Mouse (Mus musculus) neural tube, embryonic 11.5 days (tissue): ENCODE measurements around the gene Sowahd. TPM values are rescaled to one million over a fixed set of nuclear protein-coding genes. Genes with fewer than 3 reads are reported as not detected.
"Not testable (repeated sequence)": the region's sequence is repeated elsewhere in the genome, so short reads cannot be mapped to it uniquely, and the experiment has no call there.

Experiments used
- ATAC-seq: fragments of 200-750 bp; cut with Nextera tagmentation; 2 replicates; pipeline ENCODE4 v1.8.0; 2017; ENCODE audit warnings: moderate number of reproducible peaks, mild to moderate bottlenecking, moderate TSS enrichment, moderate library complexity; ENCODE audit not compliant: insufficient read depth, low FRiP score, low TSS enrichment
- DNase-seq: peaks from one replicate; pipeline ENCODE4 v3.0.0-alpha.2; 2015; ENCODE audit warnings: low spot score
- H3K27ac ChIP-seq: fragments of 300-500 bp; sonication (generic); 2 replicates; pipeline ENCODE4 v1.5.1; 2014; ENCODE audit warnings: low read depth, mild to moderate bottlenecking, low read length
- H3K27me3 ChIP-seq: fragments of 300-500 bp; sonication (generic); 2 replicates; pipeline ENCODE4 v1.6.1; 2014; ENCODE audit warnings: mild to moderate bottlenecking, low read length, mixed read lengths; ENCODE audit not compliant: control insufficient read depth, insufficient read depth
- H3K36me3 ChIP-seq: fragments of 300-500 bp; sonication (generic); 2 replicates; pipeline ENCODE4 v1.6.1; 2014; ENCODE audit warnings: mild to moderate bottlenecking, low read length, moderate library complexity, mixed read lengths; ENCODE audit not compliant: control insufficient read depth, insufficient read depth
- H3K4me1 ChIP-seq: fragments of 300-500 bp; sonication (generic); 2 replicates; pipeline ENCODE4 v1.6.1; 2014; ENCODE audit warnings: low read length, mixed read lengths; ENCODE audit not compliant: control insufficient read depth, insufficient read depth
- H3K4me2 ChIP-seq: fragments of 300-500 bp; sonication (generic); 2 replicates; pipeline ENCODE4 v1.6.1; 2014; ENCODE audit warnings: low read depth, mild to moderate bottlenecking, moderate library complexity
- H3K4me3 ChIP-seq: fragments of 300-500 bp; sonication (generic); 2 replicates; pipeline ENCODE4 v1.5.1; 2014; ENCODE audit warnings: low read depth, low read length
- H3K9ac ChIP-seq: fragments of 300-500 bp; sonication (generic); 2 replicates; pipeline ENCODE4 v1.6.1; 2014; ENCODE audit warnings: mild to moderate bottlenecking, low read length
- H3K9me3 ChIP-seq: fragments of 300-500 bp; sonication (generic); 2 replicates; pipeline ENCODE4 v1.6.1; 2016; ENCODE audit warnings: low read length; ENCODE audit not compliant: control insufficient read depth
- WGBS: fragments of 180-500 bp; shearing (Covaris S2); extraction: QIAGEN DNeasy Blood & Tissue Kit; methylation state at CpG from one replicate; pipeline ENCODE4 v1.1.7; 2014; 5-methylcytosine and 5-hydroxymethylcytosine counted together
- polyA plus RNA-seq: library from polyadenylated mRNA; unstranded; fragments of >200 nt; fragmentation: Nextera tagmentation; extraction: Ambion mirVana; gene quantifications from 2 replicates; pipeline ENCODE4 v1.2.1, GENCODE M21; 2014

Sowahd gene
- polyA plus RNA-seq, 1 experiment from 2014 or later = not detected

DNA sequence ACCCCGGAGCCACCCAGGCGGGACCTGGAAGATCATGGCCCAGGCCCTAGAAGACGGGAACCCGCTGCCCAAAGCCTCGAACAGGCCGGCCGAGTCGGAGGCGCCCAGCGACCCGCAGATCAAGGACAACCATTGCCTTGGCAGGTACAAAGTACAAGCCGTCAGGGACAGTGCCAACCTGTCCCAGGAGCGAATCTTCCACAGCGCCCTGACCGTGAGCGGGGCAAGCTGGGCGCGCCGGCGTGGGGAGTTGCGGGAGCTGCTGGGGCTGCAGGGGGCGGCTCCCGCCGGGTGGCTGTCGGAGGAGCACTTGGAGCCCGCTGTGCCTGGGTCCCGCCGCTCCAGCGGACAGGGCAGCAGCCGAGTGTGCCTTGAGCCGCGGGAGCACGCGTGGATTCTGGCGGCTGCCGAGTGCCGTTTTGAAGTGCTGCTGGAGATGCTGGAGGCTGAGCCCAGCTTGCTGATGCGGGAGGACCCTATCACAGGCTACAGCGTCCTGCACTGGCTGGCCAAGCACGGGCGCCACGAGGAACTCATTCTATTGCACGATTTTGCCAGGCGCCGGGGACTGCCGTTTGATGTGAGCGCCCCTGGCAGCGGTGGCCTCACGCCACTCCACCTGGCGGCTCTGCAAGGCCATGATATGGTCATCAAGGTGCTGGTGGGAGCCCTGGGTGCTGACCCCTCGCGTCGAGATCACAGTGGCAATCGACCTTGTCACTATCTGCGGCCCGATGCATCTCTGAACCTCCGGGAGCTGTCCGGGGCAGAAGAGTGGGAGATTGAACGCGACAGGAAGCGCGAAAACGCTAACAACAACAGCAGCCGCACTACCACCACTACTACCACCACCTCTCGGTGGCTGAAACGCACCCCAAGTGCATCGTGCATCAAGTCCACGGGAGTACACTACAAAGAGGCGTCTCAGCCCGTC is 512 bp downstream of the Sowahd start:
- peak overlapping the region; percentile 30 for H3K4me3 ChIP-seq
- no peaks in the 10 kb centered on the region for H3K36me3 ChIP-seq
- 0 out of 2 replicates have a peak overlapping the region, but pooled peaks have one; percentile 4 for H3K9ac ChIP-seq
- no peak overlapping the region for H3K27ac ChIP-seq
- H3K27me3 ChIP-seq = peaks cover 26% of the 10 kb centered on the region
- ATAC-seq (no peak), DNase-seq (peak; percentile 27)
- H3K4me1 ChIP-seq = no peaks in the 10 kb centered on the region
- 15% methylated on average over 66 of the region's 70 CpGs for WGBS
- H3K9me3 ChIP-seq = no peaks in the 10 kb centered on the region
- peak overlapping the region; percentile 49 for H3K4me2 ChIP-seq

DNA sequence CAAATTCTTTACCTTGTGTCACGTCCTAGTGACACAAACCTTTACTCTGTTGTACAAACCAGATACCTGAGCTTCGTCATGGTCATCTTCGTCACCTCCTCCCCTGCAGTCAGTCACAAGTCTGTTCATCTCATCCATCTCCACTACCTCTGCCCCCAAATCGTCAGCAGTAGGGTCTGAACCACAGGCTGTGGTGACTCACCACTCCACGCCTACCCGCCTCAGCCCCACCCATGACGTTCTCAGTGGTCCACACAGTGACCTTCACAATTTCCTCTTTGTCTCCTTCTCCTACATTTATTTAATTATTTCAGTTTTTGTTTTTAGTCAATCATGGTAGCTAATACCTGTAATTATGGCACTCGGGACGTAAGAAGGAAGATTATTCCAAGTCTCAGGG is 15.3 kb downstream of the Sowahd start:
- Histone ChIP-seq H3K4me3 (no peak overlapping the region), H3K4me2 (no peak overlapping the region), H3K9ac (no peak overlapping the region), H3K27me3 (no peaks in the 10 kb centered on the region), H3K4me1 (no peaks in the 10 kb centered on the region), H3K9me3 (no peaks in the 10 kb centered on the region), H3K36me3 (no peaks in the 10 kb centered on the region), H3K27ac (no peak overlapping the region)
- DNase-seq (no peak), ATAC-seq (no peak)
- 84% methylated on average over 9 of the region's 9 CpGs for WGBS

DNA sequence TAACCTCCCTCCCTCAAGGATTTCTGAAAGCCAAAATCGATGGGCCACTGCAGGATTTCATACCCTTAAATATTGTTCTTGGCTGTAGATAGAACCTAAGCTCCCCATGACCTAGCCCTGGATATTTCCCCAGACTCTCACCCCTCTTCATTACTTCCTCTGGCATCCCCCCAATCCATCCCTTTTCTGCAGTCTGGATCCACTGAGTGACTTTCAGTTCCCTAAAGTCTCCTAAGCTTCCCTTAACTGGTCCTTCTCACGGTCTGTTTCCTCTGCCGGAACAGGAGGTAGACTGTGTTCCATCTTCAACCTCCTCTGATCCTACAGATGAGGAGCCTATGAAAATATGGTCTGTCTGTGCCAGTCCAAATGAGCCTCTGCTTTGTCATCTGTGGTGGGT is 18.7 kb downstream of the Sowahd start:
- Histone ChIP-seq H3K27ac (no peak overlapping the region), H3K4me2 (no peak overlapping the region), H3K9me3 (no peaks in the 10 kb centered on the region), H3K4me3 (no peak overlapping the region), H3K27me3 (no peaks in the 10 kb centered on the region), H3K9ac (no peak overlapping the region), H3K4me1 (no peaks in the 10 kb centered on the region), H3K36me3 (no peaks in the 10 kb centered on the region)
- DNase-seq (no peak), ATAC-seq (no peak)
- 93% methylated on average over 3 of the region's 3 CpGs for WGBS

DNA sequence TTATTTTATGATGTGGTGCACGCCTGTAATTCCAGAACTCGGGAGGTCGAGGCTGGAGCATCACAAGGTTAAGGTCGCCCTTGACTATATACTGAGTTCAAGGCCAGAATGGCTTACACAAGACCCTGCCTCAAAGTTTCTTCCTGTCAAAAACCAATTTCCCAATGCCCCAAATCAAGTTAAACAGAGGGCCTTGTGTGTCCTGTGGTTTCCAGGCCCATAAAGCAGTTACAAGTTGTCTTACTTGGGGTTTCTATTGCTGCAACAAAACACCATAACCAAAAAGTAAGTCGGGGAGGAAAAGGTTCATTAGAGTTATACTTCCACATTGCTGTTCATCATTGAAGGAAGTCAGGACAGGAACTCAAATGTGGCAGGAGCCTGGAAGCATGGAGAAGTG is 20.1 kb downstream of the Sowahd start:
- Histone ChIP-seq H3K27me3 (no peaks in the 10 kb centered on the region), H3K4me1 (no peaks in the 10 kb centered on the region), H3K27ac (no peak overlapping the region), H3K9me3 (no peaks in the 10 kb centered on the region), H3K9ac (no peak overlapping the region), H3K4me3 (no peak overlapping the region), H3K4me2 (no peak overlapping the region), H3K36me3 (no peaks in the 10 kb centered on the region)
- ATAC-seq = no peak
- no peak for DNase-seq
- 85% methylated on average over 5 of the region's 5 CpGs for WGBS

DNA sequence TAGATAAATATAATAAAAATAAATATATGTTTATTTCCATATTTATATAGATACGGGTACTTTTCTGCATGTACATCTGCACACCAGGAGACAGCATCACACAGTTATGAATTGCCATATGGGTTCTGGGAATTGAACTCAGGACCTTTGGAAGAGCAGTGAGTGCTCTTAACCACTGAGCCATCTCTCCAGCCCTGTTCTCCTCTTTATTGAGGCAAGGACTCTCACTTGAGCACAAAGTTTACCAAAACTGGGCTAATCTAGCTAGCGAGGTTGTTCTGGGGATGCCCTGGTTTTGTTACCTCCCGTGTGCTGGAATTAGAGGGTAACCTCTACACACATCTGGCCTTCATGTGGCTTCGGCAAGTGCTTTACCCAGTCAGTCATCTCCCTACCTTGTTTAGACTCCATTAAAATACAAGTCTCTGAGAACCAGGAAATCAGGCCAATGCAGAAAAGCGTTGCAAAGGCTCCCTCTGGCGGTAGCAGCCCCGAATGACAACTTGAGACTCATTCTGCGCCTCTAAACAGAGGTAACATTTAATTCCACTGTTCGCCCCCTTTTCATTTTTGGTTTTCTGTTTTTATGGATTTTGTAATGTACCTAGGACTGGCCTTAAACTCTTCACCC is 25.7 kb downstream of the Sowahd start:
- no peak overlapping the region for H3K9ac ChIP-seq
- H3K36me3 ChIP-seq = no peaks in the 10 kb centered on the region
- H3K27me3 ChIP-seq = no peaks in the 10 kb centered on the region
- DNase-seq (peak; percentile 66), ATAC-seq (no peak)
- no peak overlapping the region for H3K27ac ChIP-seq
- H3K9me3 ChIP-seq = no peaks in the 10 kb centered on the region
- no peak overlapping the region for H3K4me2 ChIP-seq
- no peaks in the 10 kb centered on the region for H3K4me1 ChIP-seq
- no peak overlapping the region for H3K4me3 ChIP-seq
- 40% methylated on average over 9 of the region's 9 CpGs for WGBS

DNA sequence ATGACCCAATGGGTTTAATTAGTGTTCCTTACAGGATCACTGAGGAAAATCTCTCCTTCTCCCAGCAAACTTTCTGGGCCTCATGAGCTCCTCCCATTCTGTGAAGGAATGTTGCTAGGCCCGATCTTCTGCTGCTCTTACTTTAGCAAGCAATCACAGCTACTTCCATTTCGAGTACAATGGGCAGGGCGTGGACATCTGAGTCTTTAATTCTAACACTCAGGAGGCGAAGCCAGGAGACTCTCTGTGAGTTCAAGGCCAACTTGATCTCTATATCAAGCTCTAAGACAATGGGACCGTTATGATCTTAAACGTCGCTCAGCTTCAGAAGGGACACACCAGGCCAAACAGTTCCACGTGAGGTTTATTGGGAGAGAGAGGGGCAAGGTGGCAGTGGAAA is 28.0 kb downstream of the Sowahd start:
- Histone ChIP-seq H3K27ac (no peak overlapping the region), H3K27me3 (no peaks in the 10 kb centered on the region), H3K4me2 (no peak overlapping the region), H3K4me3 (no peak overlapping the region), H3K9me3 (no peaks in the 10 kb centered on the region), H3K36me3 (no peaks in the 10 kb centered on the region), H3K9ac (no peak overlapping the region), H3K4me1 (no peaks in the 10 kb centered on the region)
- ATAC-seq (no peak), DNase-seq (no peak)
- WGBS = 78% methylated on average over 8 of the region's 8 CpGs

DNA sequence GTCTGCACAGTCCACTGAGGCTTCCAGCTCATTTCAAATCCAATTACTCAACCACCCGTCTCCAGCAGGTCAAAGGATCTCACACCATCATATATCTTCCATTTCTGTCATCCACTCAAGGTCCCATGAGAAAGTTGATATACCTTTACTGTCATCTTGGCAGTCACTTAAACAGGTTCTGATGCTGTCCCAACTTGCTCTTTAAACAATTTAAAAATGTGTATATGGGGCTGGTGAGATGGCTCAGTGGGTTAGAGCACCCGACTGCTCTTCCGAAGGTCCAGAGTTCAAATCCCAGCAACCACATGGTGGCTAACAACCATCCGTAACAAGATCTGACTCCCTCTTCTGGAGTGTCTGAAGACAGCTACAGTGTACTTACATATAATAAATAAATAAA is 31.7 kb downstream of the Sowahd start:
- not testable (repeated sequence) for H3K9me3 ChIP-seq, H3K27me3 ChIP-seq, H3K9ac ChIP-seq, H3K27ac ChIP-seq, H3K4me1 ChIP-seq, H3K36me3 ChIP-seq, ATAC-seq, H3K4me2 ChIP-seq, H3K4me3 ChIP-seq, DNase-seq
- WGBS = 69% methylated on average over 3 of the region's 4 CpGs

DNA sequence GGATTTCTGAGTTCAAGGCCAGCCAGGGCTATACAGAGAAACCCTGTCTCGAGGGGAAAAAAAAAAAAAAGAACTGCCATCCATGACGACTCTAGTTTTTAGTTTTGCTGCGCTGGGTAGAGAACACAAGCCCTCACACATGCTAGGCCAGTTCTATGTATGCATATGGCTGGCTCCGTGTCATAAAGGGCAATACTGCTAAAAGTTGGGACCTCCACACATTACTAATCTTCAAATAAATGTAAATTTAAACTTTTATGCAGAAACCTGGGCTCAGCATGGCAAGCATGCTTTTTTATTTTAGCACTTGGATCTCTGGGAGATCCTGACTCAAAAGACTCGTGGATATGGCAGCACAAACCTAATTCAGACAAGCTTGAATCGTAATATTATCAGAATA is 32.5 kb downstream of the Sowahd start:
- no peak overlapping the region for H3K4me2 ChIP-seq
- no peaks in the 10 kb centered on the region for H3K27me3 ChIP-seq
- no peak overlapping the region for H3K4me3 ChIP-seq
- no peaks in the 10 kb centered on the region for H3K9me3 ChIP-seq
- H3K4me1 ChIP-seq = no peaks in the 10 kb centered on the region
- DNase-seq (no peak), ATAC-seq (no peak)
- no peak overlapping the region for H3K9ac ChIP-seq
- no peaks in the 10 kb centered on the region; the same call in 1 of the 2 replicates for H3K36me3 ChIP-seq
- no peak overlapping the region for H3K27ac ChIP-seq
- 61% methylated on average over 6 of the region's 6 CpGs for WGBS
